Mouse (Mus musculus): Measurements from ENCODE around the gene Bean1. TPM values are rescaled to one million over a fixed set of nuclear protein-coding genes. Genes with fewer than 3 reads are reported as not detected.

The Bean1 gene
- polyA plus RNA-seq, 1 experiment = 0.66 TPM

DNA sequence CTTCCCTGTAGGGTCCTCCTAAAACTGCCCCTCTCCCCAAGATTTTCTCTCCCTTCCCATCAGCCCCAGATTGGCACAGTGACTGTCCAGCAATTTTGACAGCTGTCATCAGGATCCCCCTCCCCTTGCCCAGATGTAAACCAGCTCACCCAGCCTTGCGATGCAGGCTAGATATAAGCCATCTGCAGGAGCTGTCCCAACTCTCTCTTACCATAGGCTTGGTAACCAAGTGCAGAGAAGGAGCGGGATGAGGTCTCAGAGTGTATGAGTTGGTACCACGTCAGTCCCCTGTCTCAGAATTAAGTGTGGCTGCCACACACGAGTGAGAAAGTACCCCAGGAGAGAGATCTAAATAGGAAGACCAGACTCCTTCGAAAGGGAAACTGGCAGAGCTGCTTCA, 18.2 kb downstream of the Bean1 start:
- TF ChIP-seq POLR2A (IDR thresholded peaks at IDR 0.05; ENCODE audit: low read depth, low read length) (no peak), CTCF (conservative IDR thresholded peaks at IDR 0.05; ENCODE audit: insufficient read depth, insufficient read length, low read depth, low read length) (no peak)
- H3K27me3 ChIP-seq (replicated peaks; ENCODE audit: control insufficient read depth, insufficient read depth, low read length) = no peaks in the 10 kb centered on the region
- H3K4me3 ChIP-seq (ENCODE audit: insufficient read depth, low read depth, low read length) = no peak overlapping the region
- WGBS = 53% methylated on average over 5 of the region's 5 CpGs
- H3K4me1 ChIP-seq (ENCODE audit: control insufficient read depth, insufficient read depth, low read length) = no peaks in the 10 kb centered on the region
- no peaks in the 10 kb centered on the region for H3K36me3 ChIP-seq (ENCODE audit: control insufficient read depth, insufficient read depth, low read length)
- no peak for DNase-seq
- H3K27ac ChIP-seq (ENCODE audit: insufficient read depth, low read depth, low read length) = no peak overlapping the region

DNA sequence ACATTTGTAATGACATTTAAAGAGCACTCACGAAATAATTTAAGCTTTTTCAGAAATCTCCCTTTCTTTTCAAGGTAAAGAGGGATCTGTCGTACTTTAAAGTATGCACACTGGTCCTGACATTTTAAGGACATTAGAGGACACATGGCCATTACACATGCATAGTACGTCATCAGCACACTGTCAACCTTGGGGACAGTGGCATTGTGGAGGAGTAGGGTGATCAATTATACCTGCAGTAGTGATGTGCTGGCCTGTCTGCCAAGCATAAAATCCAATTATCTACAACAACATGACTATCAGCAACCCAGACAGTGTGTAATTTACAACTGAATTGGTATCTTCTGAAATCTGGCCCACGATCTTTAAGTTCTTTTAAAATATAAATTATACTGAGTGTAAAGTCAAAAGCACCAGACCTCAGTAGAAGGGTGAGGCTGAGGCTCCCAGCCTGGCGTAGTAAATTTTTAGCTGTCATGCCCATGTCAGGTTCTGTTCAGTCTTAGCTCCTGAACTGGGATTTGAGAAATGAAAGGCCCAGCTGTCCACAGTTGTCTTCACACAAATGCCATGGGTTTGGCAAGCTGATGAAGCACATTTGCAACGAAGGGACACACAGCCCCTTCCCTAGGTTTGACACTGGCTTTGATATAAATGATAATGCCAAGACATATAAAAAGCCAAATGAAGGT, 20.7 kb downstream of the Bean1 start:
- TF ChIP-seq POLR2A (IDR thresholded peaks at IDR 0.05; ENCODE audit: low read depth, low read length) (no peak), CTCF (conservative IDR thresholded peaks at IDR 0.05; ENCODE audit: insufficient read depth, insufficient read length, low read depth, low read length) (no peak)
- H3K27ac ChIP-seq (ENCODE audit: insufficient read depth, low read depth, low read length) = no peak overlapping the region
- no peaks in the 10 kb centered on the region for H3K4me1 ChIP-seq (ENCODE audit: control insufficient read depth, insufficient read depth, low read length)
- WGBS = 70% methylated on average over 6 of the region's 6 CpGs
- no peak overlapping the region for H3K4me3 ChIP-seq (ENCODE audit: insufficient read depth, low read depth, low read length)
- no peak for DNase-seq
- H3K36me3 ChIP-seq (ENCODE audit: control insufficient read depth, insufficient read depth, low read length) = no peaks in the 10 kb centered on the region
- H3K27me3 ChIP-seq (replicated peaks; ENCODE audit: control insufficient read depth, insufficient read depth, low read length) = no peaks in the 10 kb centered on the region

DNA sequence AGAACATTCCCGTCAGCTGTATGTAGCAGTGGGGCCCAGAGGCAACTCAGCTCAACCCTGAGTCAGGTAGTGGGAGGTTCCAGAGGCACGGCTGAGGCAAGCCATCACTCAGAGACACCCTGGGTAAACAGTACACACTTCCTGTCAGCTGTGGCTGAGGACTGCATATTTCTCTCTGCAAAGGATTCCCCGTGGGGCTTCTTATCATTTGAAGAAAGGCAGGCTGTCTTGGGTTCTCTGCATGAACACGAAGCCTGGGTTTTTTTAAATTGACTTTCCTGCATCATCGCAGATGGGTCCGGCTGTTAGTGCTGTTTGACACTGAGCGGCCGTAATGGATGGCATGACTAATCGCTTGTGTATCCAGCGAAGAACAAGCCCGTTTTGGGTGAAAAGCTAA, 21.3 kb downstream of the Bean1 start:
- H3K27me3 ChIP-seq (replicated peaks; ENCODE audit: control insufficient read depth, insufficient read depth, low read length) = no peaks in the 10 kb centered on the region
- peak; percentile 2 for DNase-seq
- no peak for TF ChIP-seq CTCF (conservative IDR thresholded peaks at IDR 0.05; ENCODE audit: insufficient read depth, insufficient read length, low read depth, low read length)
- TF ChIP-seq POLR2A (IDR thresholded peaks at IDR 0.05; ENCODE audit: low read depth, low read length) = no peak
- no peak overlapping the region for H3K27ac ChIP-seq (ENCODE audit: insufficient read depth, low read depth, low read length)
- no peaks in the 10 kb centered on the region for H3K36me3 ChIP-seq (ENCODE audit: control insufficient read depth, insufficient read depth, low read length)
- 16% methylated on average over 11 of the region's 11 CpGs for WGBS
- no peaks in the 10 kb centered on the region for H3K4me1 ChIP-seq (ENCODE audit: control insufficient read depth, insufficient read depth, low read length)
- H3K4me3 ChIP-seq (ENCODE audit: insufficient read depth, low read depth, low read length) = no peak overlapping the region

DNA sequence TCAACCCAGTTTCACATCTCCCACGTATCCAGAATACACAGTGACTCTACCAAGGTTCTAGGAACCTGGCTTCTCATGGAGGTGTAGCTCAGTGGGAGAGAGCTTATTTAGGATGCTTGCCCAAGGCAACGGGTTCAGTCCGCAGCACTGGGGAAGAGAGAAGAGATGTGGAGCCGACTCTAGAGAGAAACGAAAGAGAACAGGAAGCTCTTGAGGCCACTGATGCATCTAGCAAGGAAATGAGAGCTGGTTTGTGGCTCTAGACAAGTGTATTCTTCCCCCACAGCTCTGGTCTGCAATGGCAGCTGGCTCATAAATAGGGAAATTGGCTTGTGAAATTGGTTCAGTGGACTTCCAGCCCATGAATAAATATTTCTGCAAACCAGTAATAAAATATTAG, 29.6 kb downstream of the Bean1 start:
- WGBS = 57% methylated on average over 5 of the region's 5 CpGs
- Histone ChIP-seq H3K4me3 (ENCODE audit: insufficient read depth, low read depth, low read length) (no peak overlapping the region), H3K4me1 (ENCODE audit: control insufficient read depth, insufficient read depth, low read length) (no peaks in the 10 kb centered on the region), H3K27ac (ENCODE audit: insufficient read depth, low read depth, low read length) (no peak overlapping the region), H3K36me3 (ENCODE audit: control insufficient read depth, insufficient read depth, low read length) (no peaks in the 10 kb centered on the region), H3K27me3 (replicated peaks; ENCODE audit: control insufficient read depth, insufficient read depth, low read length) (no peaks in the 10 kb centered on the region)
- TF ChIP-seq CTCF (conservative IDR thresholded peaks at IDR 0.05; ENCODE audit: insufficient read depth, insufficient read length, low read depth, low read length) = no peak
- TF ChIP-seq POLR2A (IDR thresholded peaks at IDR 0.05; ENCODE audit: low read depth, low read length) = no peak
- no peak for DNase-seq

DNA sequence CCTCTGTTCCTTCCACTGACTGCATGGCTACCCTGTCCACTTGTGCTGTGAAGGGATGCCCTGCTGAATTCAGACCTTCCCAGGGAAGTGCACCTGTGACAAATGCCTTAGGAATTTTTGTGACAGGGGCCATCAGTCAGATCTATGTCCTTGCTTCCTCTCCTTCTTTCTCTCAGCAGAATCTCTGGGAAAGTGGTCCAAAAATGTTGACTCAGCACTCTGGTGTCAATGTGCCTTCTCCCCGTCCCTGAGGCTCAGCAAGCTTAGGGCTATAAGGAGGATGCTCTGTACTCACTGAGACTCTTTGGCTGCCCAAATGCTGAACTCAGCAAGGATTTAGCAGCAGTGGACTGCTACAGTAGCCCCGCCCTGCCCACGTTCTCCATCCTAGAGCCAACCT, 31.4 kb downstream of the Bean1 start:
- H3K36me3 ChIP-seq (ENCODE audit: control insufficient read depth, insufficient read depth, low read length) = no peaks in the 10 kb centered on the region
- no peaks in the 10 kb centered on the region for H3K27me3 ChIP-seq (replicated peaks; ENCODE audit: control insufficient read depth, insufficient read depth, low read length)
- DNase-seq = no peak
- WGBS = 80% methylated on average over 3 of the region's 3 CpGs
- no peak overlapping the region for H3K27ac ChIP-seq (ENCODE audit: insufficient read depth, low read depth, low read length)
- no peaks in the 10 kb centered on the region for H3K4me1 ChIP-seq (ENCODE audit: control insufficient read depth, insufficient read depth, low read length)
- H3K4me3 ChIP-seq (ENCODE audit: insufficient read depth, low read depth, low read length) = no peak overlapping the region
- no peak for TF ChIP-seq POLR2A (IDR thresholded peaks at IDR 0.05; ENCODE audit: low read depth, low read length)
- no peak for TF ChIP-seq CTCF (conservative IDR thresholded peaks at IDR 0.05; ENCODE audit: insufficient read depth, insufficient read length, low read depth, low read length)

DNA sequence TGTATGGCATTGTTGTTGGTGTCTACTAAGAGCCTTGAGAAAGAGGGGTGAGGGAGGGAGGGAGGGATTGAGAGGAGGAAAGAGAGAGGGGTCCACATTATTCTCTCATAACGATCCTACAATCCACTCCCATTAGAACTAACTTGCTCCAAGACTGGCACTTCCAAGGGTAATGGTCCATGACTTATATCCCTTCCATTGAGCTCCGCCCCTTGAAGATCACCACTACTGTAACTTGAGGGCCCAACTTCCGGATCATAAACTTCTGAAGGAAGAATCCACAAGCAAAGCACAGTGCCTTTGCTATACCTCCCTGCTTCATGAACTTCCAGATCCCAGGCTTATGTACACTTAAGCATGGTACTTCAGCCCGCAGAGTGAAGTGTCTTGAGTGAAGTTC, 32.1 kb downstream of the Bean1 start:
- TF ChIP-seq POLR2A (IDR thresholded peaks at IDR 0.05; ENCODE audit: low read depth, low read length) = no peak
- no peak for TF ChIP-seq CTCF (conservative IDR thresholded peaks at IDR 0.05; ENCODE audit: insufficient read depth, insufficient read length, low read depth, low read length)
- no peaks in the 10 kb centered on the region for H3K4me1 ChIP-seq (ENCODE audit: control insufficient read depth, insufficient read depth, low read length)
- DNase-seq = no peak
- WGBS = 38% methylated on average over 4 of the region's 4 CpGs
- no peak overlapping the region for H3K4me3 ChIP-seq (ENCODE audit: insufficient read depth, low read depth, low read length)
- no peaks in the 10 kb centered on the region for H3K36me3 ChIP-seq (ENCODE audit: control insufficient read depth, insufficient read depth, low read length)
- H3K27me3 ChIP-seq (replicated peaks; ENCODE audit: control insufficient read depth, insufficient read depth, low read length) = no peaks in the 10 kb centered on the region
- H3K27ac ChIP-seq (ENCODE audit: insufficient read depth, low read depth, low read length) = no peak overlapping the region

DNA sequence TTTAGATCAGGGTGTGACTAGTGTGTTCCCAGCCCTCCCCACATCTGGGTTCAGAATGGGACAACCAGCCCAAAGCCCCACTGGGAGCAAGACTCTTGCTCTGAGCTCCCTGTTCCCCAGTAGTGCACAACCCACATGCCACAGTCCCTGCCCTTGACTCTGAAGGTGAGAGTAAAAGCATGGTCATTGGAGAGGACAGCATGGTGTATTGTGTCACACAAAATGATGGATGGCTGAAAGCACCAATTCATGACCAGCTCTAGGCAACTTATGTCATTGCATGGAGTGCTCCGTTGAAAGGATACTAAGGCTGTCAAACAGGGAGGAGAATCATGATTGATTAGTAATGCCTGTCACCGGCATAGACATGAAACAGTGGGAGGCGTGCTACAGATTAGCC, 35.0 kb downstream of the Bean1 start:
- TF ChIP-seq POLR2A (IDR thresholded peaks at IDR 0.05; ENCODE audit: low read depth, low read length) = no peak
- no peak for TF ChIP-seq CTCF (conservative IDR thresholded peaks at IDR 0.05; ENCODE audit: insufficient read depth, insufficient read length, low read depth, low read length)
- no peak for DNase-seq
- WGBS = 50% methylated on average over 3 of the region's 3 CpGs
- Histone ChIP-seq H3K27ac (ENCODE audit: insufficient read depth, low read depth, low read length) (no peak overlapping the region), H3K4me1 (ENCODE audit: control insufficient read depth, insufficient read depth, low read length) (no peaks in the 10 kb centered on the region), H3K27me3 (replicated peaks; ENCODE audit: control insufficient read depth, insufficient read depth, low read length) (no peaks in the 10 kb centered on the region), H3K36me3 (ENCODE audit: control insufficient read depth, insufficient read depth, low read length) (no peaks in the 10 kb centered on the region), H3K4me3 (ENCODE audit: insufficient read depth, low read depth, low read length) (no peak overlapping the region)

Data from kidney, adult 2 months (tissue).